In genomic region chr7:139845101-139845500, GRCm38 (mm10) we compare ENCODE assay signal across 32 mouse cellular contexts. TPM values are rescaled to one million over a fixed set of nuclear protein-coding genes. Genes with fewer than 3 reads are reported as not detected.
A peak's percentile ranks its signal among the peaks of the same experiment; 100 is the strongest.
DNase-seq lines count a peak whose midpoint lies in the region; ATAC-seq and TF ChIP-seq lines count a peak whose summit lies in the region.
"Had no signal": no experiment of that assay in that cellular context is flagged by ENCODE, and none has a peak within 500 bp of the region (broad histone marks: within the 10 kb centered on the region; RNA-seq: fewer than 3 reads in every experiment).

No protein-coding gene starts in this region.

- H3K4me2 ChIP-seq in forebrain, postnatal 0 days (ENCODE audit: low read depth), result no peak overlapping the region
- H3K4me2 ChIP-seq in forebrain, embryonic 16.5 days (ENCODE audit: low read length), result no peak overlapping the region
- no peak overlapping the region for H3K4me2 ChIP-seq in CH12.LX (ENCODE audit: insufficient read depth, low read depth, poor library complexity, severe bottlenecking)
- H3K4me2 ChIP-seq: embryonic facial prominence, embryonic 13.5 days; forebrain, embryonic 12.5 days; forebrain, embryonic 15.5 days; heart, embryonic 11.5 days; hindbrain, embryonic 13.5 days had no signal

- H3K9me3 ChIP-seq in forebrain, postnatal 0 days (ENCODE audit: low read length), result no peaks in the 10 kb centered on the region
- no peaks in the 10 kb centered on the region for H3K9me3 ChIP-seq in forebrain, embryonic 16.5 days (ENCODE audit: control insufficient read depth, low read length)
- peaks cover 6% of the 10 kb centered on the region for H3K9me3 ChIP-seq in CH12.LX (replicated peaks; ENCODE audit: low read length)
- H3K9me3 ChIP-seq: embryonic facial prominence, embryonic 10.5 days; embryonic facial prominence, embryonic 13.5 days; forebrain, embryonic 12.5 days; forebrain, embryonic 15.5 days; hindbrain, embryonic 13.5 days had no signal

- H3K27me3 ChIP-seq in forebrain, postnatal 0 days (ENCODE audit: insufficient read depth, low read length), result no peaks in the 10 kb centered on the region
- no peaks in the 10 kb centered on the region for H3K27me3 ChIP-seq in forebrain, embryonic 16.5 days (replicated peaks; ENCODE audit: control insufficient read depth, insufficient read depth, low read length)
- no peaks in the 10 kb centered on the region for H3K27me3 ChIP-seq in CH12.LX (replicated peaks)
- H3K27me3 ChIP-seq: embryonic facial prominence, embryonic 13.5 days; forebrain, embryonic 12.5 days; forebrain, embryonic 15.5 days; hindbrain, embryonic 13.5 days; Patski had no signal

- no peak overlapping the region for H3K4me3 ChIP-seq in forebrain, postnatal 0 days (ENCODE audit: low read depth, low read length)
- no peak overlapping the region for H3K4me3 ChIP-seq in forebrain, embryonic 16.5 days (replicated peaks; ENCODE audit: low read length)
- no peak overlapping the region for H3K4me3 ChIP-seq in layer of hippocampus, adult 2 months
- no peak overlapping the region for H3K4me3 ChIP-seq in CH12.LX (replicated peaks in 1 of 3; ENCODE audit: low read depth in 2 of 3, low read length in 2 of 3, poor library complexity in 1 of 3)
- H3K4me3 ChIP-seq: embryonic facial prominence, embryonic 10.5 days; embryonic facial prominence, embryonic 13.5 days; erythroblast, embryonic 14.5 days; forebrain, embryonic 12.5 days; forebrain, embryonic 15.5 days; gastrocnemius, adult 2 months; hindbrain, embryonic 13.5 days had no signal

- no peaks in the 10 kb centered on the region for H3K36me3 ChIP-seq in forebrain, postnatal 0 days (ENCODE audit: insufficient read depth)
- H3K36me3 ChIP-seq in forebrain, embryonic 16.5 days (ENCODE audit: control insufficient read depth, insufficient read depth), result no peaks in the 10 kb centered on the region
- H3K36me3 ChIP-seq in CH12.LX (replicated peaks in 1 of 2; ENCODE audit: control insufficient read depth in 1 of 2, insufficient read depth in 1 of 2, low read length in 1 of 2), result no peaks in the 10 kb centered on the region
- H3K36me3 ChIP-seq: embryonic facial prominence, embryonic 10.5 days; embryonic facial prominence, embryonic 13.5 days; forebrain, embryonic 12.5 days; forebrain, embryonic 15.5 days; G1E had no signal

- TF ChIP-seq POLR2A in CH12.LX (IDR thresholded peaks at IDR 0.05; ENCODE audit: low read depth, low read length), result no peak

- peaks cover 6% of the 10 kb centered on the region for H3K4me1 ChIP-seq in forebrain, postnatal 0 days (ENCODE audit: insufficient read depth)
- peaks cover 7% of the 10 kb centered on the region for H3K4me1 ChIP-seq in forebrain, embryonic 16.5 days (replicated peaks; ENCODE audit: control insufficient read depth, insufficient read depth, low read length)
- H3K4me1 ChIP-seq in CH12.LX (ENCODE audit: control insufficient read depth in 1 of 2, insufficient read depth in 2 of 2), result peaks cover 0 to 4% of the 10 kb centered on the region in 2 experiments; a peak in 3 of 4 replicates
- H3K4me1 ChIP-seq: embryonic facial prominence, embryonic 13.5 days had no signal

- ATAC-seq in forebrain, postnatal 0 days, result no peak
- ATAC-seq in forebrain, embryonic 16.5 days, result no peak
- ATAC-seq: forebrain, embryonic 15.5 days; hindbrain, embryonic 16.5 days; inflammation-experienced regulatory T-cells, adult 6 months; intestine, embryonic 16.5 days; Patski had no signal

- peak; percentile 40 for TF ChIP-seq RAD21 in CH12.LX (IDR thresholded peaks at IDR 0.05; ENCODE audit: low read depth, low read length)

- WGBS in forebrain, postnatal 0 days, result 90% methylated on average over 2 of the region's 2 CpGs
- WGBS in forebrain, embryonic 16.5 days, result 85% methylated on average over 2 of the region's 2 CpGs

- H3K27ac ChIP-seq in forebrain, postnatal 0 days (ENCODE audit: low read depth, low read length), result no peak overlapping the region
- no peak overlapping the region for H3K27ac ChIP-seq in forebrain, embryonic 16.5 days (ENCODE audit: low read length)
- H3K27ac ChIP-seq in layer of hippocampus, adult 2 months, result no peak overlapping the region
- no peak overlapping the region for H3K27ac ChIP-seq in CH12.LX (ENCODE audit: insufficient read depth, low read depth)
- H3K27ac ChIP-seq: embryonic facial prominence, embryonic 10.5 days; embryonic facial prominence, embryonic 13.5 days; forebrain, embryonic 12.5 days; forebrain, embryonic 15.5 days; gastrocnemius, adult 2 months; hindbrain, embryonic 13.5 days had no signal

- TF ChIP-seq CTCF in forebrain, postnatal 0 days (IDR thresholded peaks at IDR 0.05; ENCODE audit: low read depth), result peak; percentile 32
- peak; percentile 69 for TF ChIP-seq CTCF in layer of hippocampus, adult 2 months (conservative IDR thresholded peaks at IDR 0.05)
- TF ChIP-seq CTCF in CH12.LX (conservative IDR thresholded peaks at IDR 0.05 in 1 of 2, IDR thresholded peaks at IDR 0.05 in 1 of 2; ENCODE audit: low read depth in 2 of 2, low read length in 2 of 2), result peak in 1 of 2 experiments; percentile 53; a peak in 2 of 4 replicates

- TF ChIP-seq EP300 in CH12.LX (IDR thresholded peaks at IDR 0.05; ENCODE audit: low read length), result no peak

- dilution Hi-C loops in CH12.LX (cut with MboI; ENCODE audit: extremely low pct_ligation_motif_present, extremely low pct_unique_long_range_greater_than_20kb, low sequenced_read_pairs), result no loop called here

- DNase-seq in forebrain, postnatal 0 days, result no peak
- DNase-seq in layer of hippocampus, adult 2 months (ENCODE audit: low spot score in 2 of 2), result no peak
- no peak for DNase-seq in layer of hippocampus, postnatal 10 days (ENCODE audit: low spot score in 2 of 2)
- DNase-seq in CH12.LX (ENCODE audit: extremely low read depth), result no peak
- no peak for DNase-seq in urinary bladder, adult 18-20 months (ENCODE audit: low spot score in 2 of 2)
- DNase-seq: adrenal gland, postnatal 10 days; adrenal gland, postnatal 36 days; cerebellum, adult 11 months; cerebellum, adult 2 months; cerebellum, adult 9-11 months; cerebellum, postnatal 25 days; embryo, embryonic 11 days; gastrocnemius, adult 2 months; gastrocnemius, postnatal 14 days; heart, adult 11 months had no signal

- no peaks in the 10 kb centered on the region for H3K79me2 ChIP-seq in CH12.LX (replicated peaks; ENCODE audit: control insufficient read depth, extremely low read depth, insufficient read depth, poor library complexity, severe bottlenecking)

- H3K9ac ChIP-seq in forebrain, postnatal 0 days, result no peak overlapping the region
- H3K9ac ChIP-seq in forebrain, embryonic 16.5 days (replicated peaks; ENCODE audit: low read depth, low read length), result no peak overlapping the region
- no peak overlapping the region for H3K9ac ChIP-seq in CH12.LX (ENCODE audit: insufficient read depth, low read depth)
- H3K9ac ChIP-seq: embryonic facial prominence, embryonic 13.5 days; forebrain, embryonic 12.5 days; forebrain, embryonic 15.5 days; hindbrain, embryonic 13.5 days had no signal

- in situ Hi-C loops in CH12.LX (cut with MboI; ENCODE audit: low pct_ligation_motif_present, low pct_unique_long_range_greater_than_20kb, low sequenced_read_pairs), result loop anchor here (10.0 kb wide), 1 partner anchor 50 kb away; no protein-coding TSS in a partner anchor

TF ChIP-seq in CH12.LX, 34 proteins besides CTCF, POLR2A, EP300 and RAD21:
- TF ChIP-seq SMC3 (IDR thresholded peaks at IDR 0.05; ENCODE audit: low read depth, low read length) (peak; percentile 32; the same call in 1 of the 2 replicates), ZMIZ1 (IDR thresholded peaks at IDR 0.05; ENCODE audit: low read depth, low read length) (no peak)

RNA-seq across cellular contexts. Expression of gene Adgra1, which starts 11.1 kb away (rescaled TPM):
- total RNA-seq in forebrain, postnatal 0 days (2014; rRNA removed), result 12.2 and 17.1 TPM in 2 replicates
- polyA plus RNA-seq in forebrain, postnatal 0 days (2015; fragmentation: Nextera tagmentation; extraction: Ambion mirVana), result 18.0 and 39.3 TPM in 2 replicates
- polyA plus RNA-seq in forebrain, embryonic 16.5 days (2015; fragmentation: Nextera tagmentation; extraction: Ambion mirVana), result 11.6 and 17.9 TPM in 2 replicates
- 10 to 100 TPM; 45.8 to 48.8 TPM for total RNA-seq in layer of hippocampus, adult 2 months (2021)
- total RNA-seq in layer of hippocampus, postnatal 10 days (2021), result 10 to 100 TPM; 47.8 to 49.8 TPM
- total RNA-seq in CH12.LX (2012; rRNA removed) (not detected in 2 replicates), CH12.LX (2014; rRNA removed) (not detected in 2 replicates)
- polyA plus RNA-seq in CH12.LX (2012; ENCODE audit: insufficient read length, low read depth), result not detected in 2 replicates
- total RNA-seq: common myeloid progenitor, adult 5-6 weeks; hematopoietic stem cell, adult 5-6 weeks had no signal
- polyA plus RNA-seq: erythroblast, embryonic 14.5 days; G1E; heart, embryonic 11.5 days; inflammation-experienced regulatory T-cells, adult 6 months had no signal

RNA-seq across cellular contexts. Expression of gene Kndc1, which starts 49.4 kb away (rescaled TPM):
- total RNA-seq in forebrain, postnatal 0 days (2014; rRNA removed), result 28.9 and 48.4 TPM in 2 replicates
- polyA plus RNA-seq in forebrain, postnatal 0 days (2015; fragmentation: Nextera tagmentation; extraction: Ambion mirVana), result 7.1 and 10.0 TPM in 2 replicates
- 4.0 and 7.7 TPM in 2 replicates for polyA plus RNA-seq in forebrain, embryonic 16.5 days (2015; fragmentation: Nextera tagmentation; extraction: Ambion mirVana)
- total RNA-seq in layer of hippocampus, adult 2 months (2021), result 10 to 100 TPM; 80.3 to 87.0 TPM
- 10 to 100 TPM; 49.1 to 56.1 TPM for total RNA-seq in layer of hippocampus, postnatal 10 days (2021)
- 2.7 and 4.0 TPM in 2 replicates for total RNA-seq in CH12.LX (2012; rRNA removed)
- total RNA-seq in CH12.LX (2014; rRNA removed), result 2.0 and 2.3 TPM in 2 replicates
- polyA plus RNA-seq in CH12.LX (2012; ENCODE audit: insufficient read length, low read depth), result 4.6 and 5.0 TPM in 2 replicates
- total RNA-seq: common myeloid progenitor, adult 5-6 weeks; gastrocnemius, adult 2 months; heart, postnatal 25 days; hematopoietic stem cell, adult 5-6 weeks had no signal
- polyA plus RNA-seq: erythroblast, embryonic 14.5 days; G1E; heart, postnatal 0 days had no signal

Comparison
In these comparisons a context has a peak if more than half of its experiments do, and no peak if none do; other contexts are left out.
1. RNA of gene Adgra1, which starts 11.1 kb away (total RNA-seq): 47.8 to 49.8 TPM in layer of hippocampus, postnatal 10 days, 45.8 to 48.8 TPM in layer of hippocampus, adult 2 months and 12.2 to 17.1 TPM in forebrain, postnatal 0 days; not detected in CH12.LX; every median in the first group is over 10 times any median in the second.